Mouse (Mus musculus) kidney, adult 2 months (tissue): Measurements from ENCODE around the gene Itm2b. TPM values are rescaled to one million over a fixed set of nuclear protein-coding genes. Genes with fewer than 3 reads are reported as not detected.

ENCODE experiments used
- DNase-seq: peaks from one replicate; pipeline ENCODE4 v3.0.0; 2021
- H3K27ac ChIP-seq: fragments of 200-500 bp; 2 replicates; pipeline ENCODE4 v1.5.1; 2012; ENCODE audit warnings: low read depth, low read length, control low read depth, inconsistent platforms; ENCODE audit not compliant: insufficient read depth
- H3K27me3 ChIP-seq: fragments of 200-500 bp; replicated peaks from 2 replicates; pipeline ENCODE4 v1.6.1; 2012; ENCODE audit warnings: mild to moderate bottlenecking, moderate library complexity, low read length, inconsistent platforms; ENCODE audit not compliant: control insufficient read depth, insufficient read depth
- H3K36me3 ChIP-seq: fragments of 200-500 bp; 2 replicates; pipeline ENCODE4 v1.6.1; 2012; ENCODE audit warnings: mild to moderate bottlenecking, moderate library complexity, low read length, inconsistent platforms; ENCODE audit not compliant: control insufficient read depth, insufficient read depth
- H3K4me1 ChIP-seq: fragments of 200-500 bp; 2 replicates; pipeline ENCODE4 v1.6.1; 2011; ENCODE audit warnings: low read length; ENCODE audit not compliant: control insufficient read depth, insufficient read depth
- H3K4me3 ChIP-seq: fragments of 200-500 bp; 2 replicates; pipeline ENCODE4 v1.5.1; 2011; ENCODE audit warnings: mild to moderate bottlenecking, low read depth, low read length, control low read depth; ENCODE audit not compliant: insufficient read depth
- CTCF ChIP-seq: fragments of 200-500 bp; conservative IDR thresholded peaks from 2 replicates; pipeline ENCODE4 v1.5.1; 2011; ENCODE audit warnings: low read depth, mild to moderate bottlenecking, control low read depth, low read length, moderate library complexity, mixed read lengths; ENCODE audit not compliant: insufficient read depth, insufficient read length
- POLR2A ChIP-seq: fragments of 200-500 bp; IDR thresholded peaks from one replicate; pipeline ENCODE4 v1.6.1; 2011; ENCODE audit warnings: low read depth, low read length, control low read depth
- WGBS: fragments of 180-500 bp; shearing (Covaris S2); methylation state at CpG from one replicate; pipeline ENCODE4 v1.1.7; 2018; 5-methylcytosine and 5-hydroxymethylcytosine counted together
- polyA plus RNA-seq: library from polyadenylated mRNA; depleted of rRNA; stranded (reverse); fragments of >200 nt; gene quantifications from 2 replicates; pipeline ENCODE4 v1.2.3, GENCODE M21; 2012

Itm2b gene
- polyA plus RNA-seq, 1 experiment, result 2,219 TPM

DNA sequence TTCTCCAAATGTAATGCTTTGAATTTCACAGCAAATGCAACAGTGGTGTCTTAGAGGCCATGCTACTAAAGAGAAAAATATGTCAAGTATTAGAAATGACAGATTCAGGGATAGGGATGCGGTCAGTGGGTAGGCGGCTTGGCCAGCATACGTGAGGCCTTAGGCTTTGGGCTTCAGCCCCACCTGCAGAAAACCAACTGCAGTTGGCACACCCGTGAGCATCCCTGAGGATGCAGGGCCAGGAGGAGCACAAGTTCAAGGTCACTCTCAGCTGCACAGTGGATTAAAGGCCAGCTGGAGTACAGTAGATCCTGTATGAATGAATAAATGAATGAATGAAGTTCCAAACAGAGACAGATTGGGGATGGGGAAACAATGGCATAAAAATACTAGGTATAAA is 12.1 kb downstream of the Itm2b start:
- H3K36me3 ChIP-seq, result peaks cover 4% of the 10 kb centered on the region
- H3K4me1 ChIP-seq, result peaks cover 47% of the 10 kb centered on the region
- no peak overlapping the region for H3K4me3 ChIP-seq
- H3K27me3 ChIP-seq, result no peaks in the 10 kb centered on the region
- no peak for TF ChIP-seq POLR2A
- no peak for TF ChIP-seq CTCF
- H3K27ac ChIP-seq, result no peak overlapping the region
- no peak for DNase-seq
- 54% methylated on average over 4 of the region's 4 CpGs for WGBS

DNA sequence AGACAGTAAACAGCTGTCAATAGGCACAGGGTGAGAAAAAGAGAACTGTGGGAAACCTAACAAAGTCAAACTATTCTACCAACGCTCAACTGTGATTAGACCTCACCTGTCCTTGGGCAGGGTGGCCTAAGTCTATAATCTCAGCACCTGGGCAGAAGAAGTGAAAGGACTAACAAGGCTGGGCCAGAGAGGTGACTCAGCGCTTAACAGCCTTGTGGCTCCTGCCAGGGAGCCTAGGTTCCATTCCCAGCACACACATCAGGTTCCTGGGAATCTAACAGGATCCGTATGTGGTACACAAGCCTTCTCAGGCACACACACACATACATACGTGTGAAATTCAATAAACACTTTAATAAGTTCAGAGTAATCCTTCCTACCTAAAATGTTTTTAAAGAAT is 13.5 kb downstream of the Itm2b start:
- peaks cover 44% of the 10 kb centered on the region for H3K4me1 ChIP-seq
- TF ChIP-seq CTCF, result no peak
- no peak for TF ChIP-seq POLR2A
- peaks cover 7% of the 10 kb centered on the region for H3K36me3 ChIP-seq
- no peaks in the 10 kb centered on the region for H3K27me3 ChIP-seq
- no peak overlapping the region for H3K4me3 ChIP-seq
- no peak for DNase-seq
- 74% methylated on average over 4 of the region's 4 CpGs for WGBS
- H3K27ac ChIP-seq, result peak overlapping the region; percentile 59

- peak; percentile 70 for DNase-seq
- no peak overlapping the region for H3K4me3 ChIP-seq
- 41% methylated on average over 23 of the region's 23 CpGs for WGBS
- H3K4me1 ChIP-seq, result peaks cover 41% of the 10 kb centered on the region
- H3K36me3 ChIP-seq, result peaks cover 11% of the 10 kb centered on the region
- peak overlapping the region; percentile 59 for H3K27ac ChIP-seq
- H3K27me3 ChIP-seq, result no peaks in the 10 kb centered on the region
- TF ChIP-seq CTCF, result no peak
Measured at GRCm38 (mm10) chr14:73370695-73371372, 14.3 kb downstream of the Itm2b start.

DNA sequence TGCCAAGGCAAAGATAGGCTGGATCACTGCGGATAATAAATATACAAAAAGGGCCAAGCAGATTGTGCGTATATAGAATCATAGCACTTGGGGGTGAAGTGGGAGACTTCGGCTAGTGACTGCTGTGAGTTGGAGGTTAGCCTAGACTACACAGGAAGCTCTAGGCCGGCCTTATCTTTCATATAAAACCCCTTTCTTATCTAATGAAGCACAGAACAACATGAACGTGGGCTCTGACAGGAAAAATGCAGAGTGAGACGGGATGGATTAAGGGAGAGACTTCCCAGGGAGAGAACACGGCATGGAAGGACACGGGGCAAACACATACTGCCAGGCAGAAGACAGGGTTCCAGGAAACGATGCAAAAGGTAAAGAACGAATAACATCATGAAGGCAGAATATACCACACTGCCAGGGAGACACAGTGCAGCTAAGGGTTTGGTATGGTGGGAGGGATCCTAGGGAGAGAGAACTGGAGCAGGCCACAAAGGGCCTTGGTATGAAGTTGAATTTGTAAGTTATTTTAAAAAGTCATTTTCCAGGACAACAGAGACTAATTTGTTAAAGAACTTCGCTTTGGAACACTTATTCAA is 14.9 kb downstream of the Itm2b start:
- peak overlapping the region; percentile 59 for H3K27ac ChIP-seq
- 61% methylated on average over 11 of the region's 11 CpGs for WGBS
- DNase-seq, result no peak
- H3K36me3 ChIP-seq, result peaks cover 14% of the 10 kb centered on the region
- H3K4me3 ChIP-seq, result no peak overlapping the region
- peaks cover 36% of the 10 kb centered on the region for H3K4me1 ChIP-seq
- TF ChIP-seq POLR2A (no peak), CTCF (no peak)
- no peaks in the 10 kb centered on the region for H3K27me3 ChIP-seq

- Histone ChIP-seq H3K27me3 (no peaks in the 10 kb centered on the region), H3K4me3 (no peak overlapping the region), H3K36me3 (peaks cover 14% of the 10 kb centered on the region), H3K27ac (peak overlapping the region; percentile 17; the same call in 1 of the 2 replicates), H3K4me1 (peaks cover 32% of the 10 kb centered on the region)
- 45% methylated on average over 4 of the region's 4 CpGs for WGBS
- TF ChIP-seq CTCF (no peak), POLR2A (no peak)
- DNase-seq, result no peak
Measured at GRCm38 (mm10) chr14:73369634-73370033, 15.5 kb downstream of the Itm2b start.

GRCm38 (mm10) chr14:73368966-73369365 is 16.1 kb downstream of the Itm2b start:
- H3K27ac ChIP-seq, result no peak overlapping the region

DNA sequence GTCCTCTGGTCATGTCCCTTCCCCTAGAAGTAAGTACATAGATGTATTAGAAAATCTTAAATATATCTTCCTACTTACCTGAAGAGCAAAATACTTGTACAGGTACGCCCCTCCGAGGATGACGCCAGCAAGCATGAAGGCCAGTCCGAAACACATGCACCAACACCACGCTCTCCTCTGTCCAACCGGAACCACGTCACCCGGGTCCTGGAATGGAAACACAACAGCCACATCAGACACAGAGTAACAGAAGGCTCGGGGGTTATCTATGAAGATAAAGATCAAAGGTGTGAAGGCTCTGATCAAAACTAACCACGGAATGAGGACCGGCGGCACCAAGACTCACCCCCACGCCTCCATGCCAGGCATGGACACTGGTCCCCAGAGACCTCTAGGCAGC is 16.9 kb downstream of the Itm2b start:
- H3K27me3 ChIP-seq, result no peaks in the 10 kb centered on the region
- no peak for TF ChIP-seq CTCF
- TF ChIP-seq POLR2A, result no peak
- no peak overlapping the region for H3K27ac ChIP-seq
- WGBS, result 90% methylated on average over 13 of the region's 13 CpGs
- H3K4me1 ChIP-seq, result peaks cover 24% of the 10 kb centered on the region
- H3K4me3 ChIP-seq, result no peak overlapping the region
- no peak for DNase-seq
- peaks cover 20% of the 10 kb centered on the region for H3K36me3 ChIP-seq

More at GRCm38 (mm10) chr14:73368966-73369365, 16.1 kb downstream of the Itm2b start:
- Histone ChIP-seq H3K4me1 (peaks cover 26% of the 10 kb centered on the region), H3K4me3 (no peak overlapping the region), H3K27me3 (no peaks in the 10 kb centered on the region), H3K36me3 (peaks cover 16% of the 10 kb centered on the region)
- no peak for DNase-seq
- TF ChIP-seq POLR2A, result no peak
- TF ChIP-seq CTCF, result no peak
- 61% methylated on average over 13 of the region's 13 CpGs for WGBS
